Mouse (Mus musculus): ENCODE measurements around the gene Ifnz. TPM values are rescaled to one million over a fixed set of nuclear protein-coding genes. Genes with fewer than 3 reads are reported as not detected.
"Not testable (repeated sequence)": the region's sequence is repeated elsewhere in the genome, so short reads cannot be mapped to it uniquely, and the experiment has no call there.

Ifnz gene
- not detected in 2 replicates for polyA plus RNA-seq (2014; fragmentation: Nextera tagmentation; extraction: Ambion mirVana)

GRCm38 (mm10) chr4:88781831-88782230, at the start of gene Ifnz:
Gene Ifnz (plus strand): TSS chr4:88782131.
- WGBS: 9% methylated on average over 1 of the region's 7 CpGs
- not testable (repeated sequence) for ATAC-seq (ENCODE audit: low read depth); H3K4me2 ChIP-seq (ENCODE audit: low read depth, low read length); H3K27ac ChIP-seq (ENCODE audit: low read depth, low read length); H3K4me3 ChIP-seq (ENCODE audit: low read depth, low read length); H3K36me3 ChIP-seq (ENCODE audit: control insufficient read depth, insufficient read depth, low read length); H3K4me1 ChIP-seq (ENCODE audit: control insufficient read depth, insufficient read depth, low read length); H3K27me3 ChIP-seq (ENCODE audit: control insufficient read depth, insufficient read depth, low read length); H3K9ac ChIP-seq (replicated peaks; ENCODE audit: low read depth, low read length); H3K9me3 ChIP-seq (ENCODE audit: control insufficient read depth, low read length)

- Histone ChIP-seq H3K4me1 (ENCODE audit: control insufficient read depth, insufficient read depth, low read length) (no peaks in the 10 kb centered on the region), H3K36me3 (ENCODE audit: control insufficient read depth, insufficient read depth, low read length) (no peaks in the 10 kb centered on the region), H3K9ac (replicated peaks; ENCODE audit: low read depth, low read length) (no peak overlapping the region), H3K9me3 (ENCODE audit: control insufficient read depth, low read length) (no peaks in the 10 kb centered on the region), H3K4me3 (ENCODE audit: low read depth, low read length) (no peak overlapping the region), H3K4me2 (ENCODE audit: low read depth, low read length) (no peak overlapping the region), H3K27ac (ENCODE audit: low read depth, low read length) (no peak overlapping the region), H3K27me3 (ENCODE audit: control insufficient read depth, insufficient read depth, low read length) (no peaks in the 10 kb centered on the region)
- no peak for ATAC-seq (ENCODE audit: low read depth)
- WGBS: 4% methylated on average over 2 of the region's 2 CpGs
Observed at GRCm38 (mm10) chr4:88738480-88738879, 43.5 kb upstream of the Ifnz start.

GRCm38 (mm10) chr4:88739036-88739435, 42.9 kb upstream of the Ifnz start:
- no peaks in the 10 kb centered on the region for H3K9me3 ChIP-seq (ENCODE audit: control insufficient read depth, low read length)
- no peaks in the 10 kb centered on the region for H3K27me3 ChIP-seq (ENCODE audit: control insufficient read depth, insufficient read depth, low read length)
- no peak overlapping the region for H3K4me2 ChIP-seq (ENCODE audit: low read depth, low read length)
- H3K27ac ChIP-seq (ENCODE audit: low read depth, low read length): no peak overlapping the region
- H3K9ac ChIP-seq (replicated peaks; ENCODE audit: low read depth, low read length): no peak overlapping the region
- no peak overlapping the region for H3K4me3 ChIP-seq (ENCODE audit: low read depth, low read length)
- 94% methylated on average over 6 of the region's 6 CpGs for WGBS
- no peak for ATAC-seq (ENCODE audit: low read depth)
- no peaks in the 10 kb centered on the region for H3K36me3 ChIP-seq (ENCODE audit: control insufficient read depth, insufficient read depth, low read length)
- no peaks in the 10 kb centered on the region for H3K4me1 ChIP-seq (ENCODE audit: control insufficient read depth, insufficient read depth, low read length)

DNA sequence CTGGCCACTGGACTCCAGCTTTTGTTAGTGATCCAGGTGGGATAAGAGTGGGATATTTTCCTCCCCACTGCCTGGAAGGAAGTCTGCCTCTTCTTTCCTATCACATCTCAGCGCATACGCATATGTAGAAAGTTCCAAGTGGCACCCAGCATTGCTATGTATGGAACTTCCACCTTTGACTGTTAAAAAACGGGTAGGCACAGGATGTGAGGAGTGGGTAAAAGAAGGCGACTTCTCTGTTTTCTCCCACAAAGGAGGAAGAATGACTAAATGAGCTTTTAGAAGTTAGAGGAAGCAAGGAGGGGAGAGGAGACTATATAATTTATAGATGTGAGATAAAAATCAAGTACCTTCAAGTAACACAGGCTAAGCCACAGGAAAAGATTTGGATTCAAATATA, 40.5 kb upstream of the Ifnz start:
- no peak for ATAC-seq (ENCODE audit: low read depth)
- no peak overlapping the region for H3K4me2 ChIP-seq (ENCODE audit: low read depth, low read length)

DNA sequence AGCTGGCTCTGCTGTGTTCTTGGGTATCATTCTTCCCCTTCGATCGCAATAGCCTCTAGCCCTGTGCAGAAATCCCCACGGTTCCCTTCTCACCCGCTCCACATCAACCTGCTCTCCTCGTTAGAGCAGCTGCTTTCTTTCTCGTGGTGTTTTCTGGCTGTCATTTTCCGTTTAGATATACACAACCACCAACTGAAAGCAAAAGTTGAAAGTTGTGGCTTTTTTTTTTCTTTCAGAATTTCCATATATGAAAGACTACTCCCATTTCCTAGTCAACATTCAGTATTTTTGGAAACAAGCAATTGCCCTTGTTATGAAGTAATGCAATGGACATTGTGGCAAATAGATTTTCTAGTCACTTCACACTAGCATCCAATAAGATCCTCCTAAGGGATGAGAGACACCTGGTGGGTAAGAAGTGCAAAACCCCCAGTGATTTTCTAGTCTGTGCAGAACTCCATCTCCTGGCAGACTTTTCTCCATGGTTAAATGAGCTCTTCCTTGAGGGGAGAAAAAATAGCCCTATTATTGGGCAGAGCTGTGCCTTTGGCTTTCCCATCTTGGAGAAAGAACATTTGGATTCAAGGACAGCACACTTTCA, 39.1 kb upstream of the Ifnz start:
- no peaks in the 10 kb centered on the region for H3K36me3 ChIP-seq (ENCODE audit: control insufficient read depth, insufficient read depth, low read length)
- no peak for ATAC-seq (ENCODE audit: low read depth)
- WGBS: 80% methylated on average over 7 of the region's 7 CpGs
- no peak overlapping the region for H3K9ac ChIP-seq (replicated peaks; ENCODE audit: low read depth, low read length)
- H3K27me3 ChIP-seq (ENCODE audit: control insufficient read depth, insufficient read depth, low read length): no peaks in the 10 kb centered on the region
- no peak overlapping the region for H3K27ac ChIP-seq (ENCODE audit: low read depth, low read length)
- H3K4me1 ChIP-seq (ENCODE audit: control insufficient read depth, insufficient read depth, low read length): no peaks in the 10 kb centered on the region
- H3K4me3 ChIP-seq (ENCODE audit: low read depth, low read length): no peak overlapping the region
- no peaks in the 10 kb centered on the region for H3K9me3 ChIP-seq (ENCODE audit: control insufficient read depth, low read length)
- no peak overlapping the region for H3K4me2 ChIP-seq (ENCODE audit: low read depth, low read length)

More for the DNA sequence above, 40.5 kb upstream of the Ifnz start:
- Histone ChIP-seq H3K9ac (replicated peaks; ENCODE audit: low read depth, low read length) (no peak overlapping the region), H3K27ac (ENCODE audit: low read depth, low read length) (no peak overlapping the region), H3K4me3 (ENCODE audit: low read depth, low read length) (no peak overlapping the region), H3K27me3 (ENCODE audit: control insufficient read depth, insufficient read depth, low read length) (no peaks in the 10 kb centered on the region), H3K9me3 (ENCODE audit: control insufficient read depth, low read length) (no peaks in the 10 kb centered on the region), H3K36me3 (ENCODE audit: control insufficient read depth, insufficient read depth, low read length) (no peaks in the 10 kb centered on the region), H3K4me1 (ENCODE audit: control insufficient read depth, insufficient read depth, low read length) (no peaks in the 10 kb centered on the region)
- 94% methylated on average over 4 of the region's 4 CpGs for WGBS

- Histone ChIP-seq H3K36me3 (ENCODE audit: control insufficient read depth, insufficient read depth, low read length) (no peaks in the 10 kb centered on the region), H3K4me2 (ENCODE audit: low read depth, low read length) (no peak overlapping the region), H3K4me3 (ENCODE audit: low read depth, low read length) (no peak overlapping the region), H3K27me3 (ENCODE audit: control insufficient read depth, insufficient read depth, low read length) (no peaks in the 10 kb centered on the region), H3K27ac (ENCODE audit: low read depth, low read length) (no peak overlapping the region), H3K9ac (replicated peaks; ENCODE audit: low read depth, low read length) (no peak overlapping the region), H3K9me3 (ENCODE audit: control insufficient read depth, low read length) (no peaks in the 10 kb centered on the region), H3K4me1 (ENCODE audit: control insufficient read depth, insufficient read depth, low read length) (no peaks in the 10 kb centered on the region)
- ATAC-seq (ENCODE audit: low read depth): no peak
- WGBS: 65% methylated on average over 3 of the region's 3 CpGs
Observed at GRCm38 (mm10) chr4:88744207-88744606, 37.7 kb upstream of the Ifnz start.

DNA sequence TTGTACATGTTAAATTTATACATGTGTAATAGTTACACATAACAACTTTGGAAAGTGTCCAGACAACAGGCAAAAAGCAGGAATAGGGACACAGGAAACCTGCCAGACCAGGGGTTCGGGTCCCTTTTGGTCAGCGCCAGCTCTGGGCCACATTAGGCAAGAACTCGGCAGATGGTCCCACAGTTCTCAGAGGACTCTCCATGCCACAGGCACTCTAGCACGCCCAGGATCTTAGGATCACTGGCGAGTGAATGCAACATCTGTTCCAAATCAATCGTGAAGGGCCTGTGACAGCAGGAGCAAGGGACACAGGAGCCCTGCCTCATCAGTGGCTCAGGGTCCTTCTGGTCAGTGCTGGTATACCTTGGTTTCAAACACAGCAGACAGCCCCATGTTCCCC, 32.0 kb upstream of the Ifnz start:
- H3K36me3 ChIP-seq (ENCODE audit: control insufficient read depth, insufficient read depth, low read length): no peaks in the 10 kb centered on the region
- H3K27me3 ChIP-seq (ENCODE audit: control insufficient read depth, insufficient read depth, low read length): no peaks in the 10 kb centered on the region
- ATAC-seq (ENCODE audit: low read depth): no peak
- no peak overlapping the region for H3K4me2 ChIP-seq (ENCODE audit: low read depth, low read length)
- H3K4me3 ChIP-seq (ENCODE audit: low read depth, low read length): no peak overlapping the region
- no peak overlapping the region for H3K9ac ChIP-seq (replicated peaks; ENCODE audit: low read depth, low read length)
- 60% methylated on average over 6 of the region's 6 CpGs for WGBS
- H3K27ac ChIP-seq (ENCODE audit: low read depth, low read length): no peak overlapping the region
- H3K9me3 ChIP-seq (ENCODE audit: control insufficient read depth, low read length): no peaks in the 10 kb centered on the region
- H3K4me1 ChIP-seq (ENCODE audit: control insufficient read depth, insufficient read depth, low read length): no peaks in the 10 kb centered on the region

DNA sequence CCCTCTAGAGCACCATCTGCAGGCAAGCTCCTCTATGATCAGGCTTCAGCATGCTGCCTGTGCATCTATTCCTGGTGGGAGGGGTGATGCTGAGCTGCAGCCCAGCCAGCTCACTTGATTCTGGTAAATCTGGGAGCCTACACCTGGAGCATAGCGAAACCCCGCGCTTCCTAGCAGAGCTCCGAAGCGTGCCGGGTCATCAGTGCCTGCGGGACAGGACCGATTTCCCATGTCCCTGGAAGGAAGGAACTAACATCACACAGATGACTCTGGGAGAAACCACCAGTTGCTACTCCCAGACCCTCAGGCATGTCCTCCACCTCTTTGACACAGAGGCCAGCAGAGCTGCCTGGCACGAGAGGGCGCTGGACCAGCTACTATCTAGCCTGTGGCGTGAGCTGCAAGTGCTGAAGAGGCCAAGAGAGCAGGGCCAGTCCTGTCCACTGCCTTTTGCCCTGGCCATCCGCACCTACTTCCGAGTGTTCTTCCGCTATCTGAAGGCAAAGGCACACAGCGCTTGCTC, 27.1 kb upstream of the Ifnz start, which contains the start of gene Gm13271:
Gm13271 (plus strand) TSS at position 51 of the 523 bp plus-strand sequence.
- WGBS: 82% methylated on average over 14 of the region's 15 CpGs
- not testable (repeated sequence) for H3K27me3 ChIP-seq (ENCODE audit: control insufficient read depth, insufficient read depth, low read length); H3K9ac ChIP-seq (replicated peaks; ENCODE audit: low read depth, low read length); H3K27ac ChIP-seq (ENCODE audit: low read depth, low read length); H3K36me3 ChIP-seq (ENCODE audit: control insufficient read depth, insufficient read depth, low read length); H3K4me3 ChIP-seq (ENCODE audit: low read depth, low read length); H3K4me2 ChIP-seq (ENCODE audit: low read depth, low read length); H3K4me1 ChIP-seq (ENCODE audit: control insufficient read depth, insufficient read depth, low read length); H3K9me3 ChIP-seq (ENCODE audit: control insufficient read depth, low read length); ATAC-seq (ENCODE audit: low read depth)

DNA sequence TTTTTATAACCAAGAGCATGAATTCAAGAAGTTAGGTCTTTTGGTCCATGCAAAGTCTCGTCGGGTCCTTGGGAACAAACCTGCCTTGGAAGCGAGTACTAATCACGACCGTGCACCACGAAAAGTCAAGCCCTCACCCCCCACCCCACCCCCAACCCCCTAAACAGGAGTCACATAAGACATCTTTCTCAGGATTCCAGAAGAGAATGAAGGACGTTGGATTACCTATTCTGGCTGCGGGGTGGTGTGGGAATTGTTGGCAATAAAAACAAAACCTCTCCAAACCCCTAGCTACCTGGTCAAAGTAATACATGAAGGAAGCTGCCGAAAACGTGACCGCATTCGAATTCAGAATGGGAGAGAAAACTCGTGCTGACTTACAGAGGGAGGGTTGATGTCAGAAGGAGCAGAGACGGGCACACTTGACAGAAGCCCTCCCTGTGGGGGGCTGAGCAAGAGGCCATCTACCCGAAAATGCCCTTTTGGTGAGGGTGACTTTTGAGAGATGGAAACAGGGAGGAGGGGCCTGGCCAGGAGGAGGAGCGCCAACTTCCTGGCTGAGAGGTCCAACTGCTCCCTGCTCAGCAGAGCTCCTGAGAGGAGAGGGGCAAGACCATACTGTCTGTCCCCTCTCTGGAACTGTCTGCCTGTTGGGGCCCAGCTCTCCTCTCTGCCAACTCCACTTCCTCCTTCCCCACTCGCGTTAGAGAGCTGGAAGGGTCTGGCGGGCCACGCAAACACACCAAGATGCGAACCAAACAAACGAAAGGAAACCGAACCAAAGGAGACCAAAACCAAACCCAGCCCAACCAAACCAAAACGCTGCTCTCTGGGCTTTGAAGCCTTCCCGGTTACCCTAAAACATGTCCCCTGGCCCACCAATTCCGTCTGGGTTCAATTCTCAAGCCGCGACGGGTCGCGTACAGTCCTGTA, 25.1 kb upstream of the Ifnz start:
- 14% methylated on average over 28 of the region's 31 CpGs for WGBS

More for the DNA sequence above, 25.1 kb upstream of the Ifnz start:
- Histone ChIP-seq H3K4me3 (ENCODE audit: low read depth, low read length) (peak overlapping the region; percentile 36), H3K4me2 (ENCODE audit: low read depth, low read length) (peak overlapping the region; percentile 67), H3K9ac (replicated peaks; ENCODE audit: low read depth, low read length) (peak overlapping the region; percentile 34; the same call in 1 of the 2 replicates)
- not testable (repeated sequence) for ATAC-seq (ENCODE audit: low read depth); H3K9me3 ChIP-seq (ENCODE audit: control insufficient read depth, low read length); H3K4me1 ChIP-seq (ENCODE audit: control insufficient read depth, insufficient read depth, low read length); H3K36me3 ChIP-seq (ENCODE audit: control insufficient read depth, insufficient read depth, low read length); H3K27me3 ChIP-seq (ENCODE audit: control insufficient read depth, insufficient read depth, low read length); H3K27ac ChIP-seq (ENCODE audit: low read depth, low read length)

All from neural tube, embryonic 14.5 days (tissue).